Mouse (Mus musculus) adrenal gland, adult 18-20 months (tissue): Measurements from ENCODE around the gene Pbx1. TPM values are rescaled to one million over a fixed set of nuclear protein-coding genes. Genes with fewer than 3 reads are reported as not detected.

Experiments used
- DNase-seq, 2 experiments: peaks; one replicate each; pipeline ENCODE4 v3.0.0; 2021 to 2022; ENCODE audit warnings: low spot score in 2 of 2
- total RNA-seq, 2 experiments: library from RNA; stranded (reverse); gene quantifications; 1 replicate in 1 of 2; 2 replicates in 1 of 2; pipeline ENCODE4 v1.2.3; 2021

Pbx1 gene
- total RNA-seq, 2 experiments from 2014 or later = 143 to 202 TPM

DNA sequence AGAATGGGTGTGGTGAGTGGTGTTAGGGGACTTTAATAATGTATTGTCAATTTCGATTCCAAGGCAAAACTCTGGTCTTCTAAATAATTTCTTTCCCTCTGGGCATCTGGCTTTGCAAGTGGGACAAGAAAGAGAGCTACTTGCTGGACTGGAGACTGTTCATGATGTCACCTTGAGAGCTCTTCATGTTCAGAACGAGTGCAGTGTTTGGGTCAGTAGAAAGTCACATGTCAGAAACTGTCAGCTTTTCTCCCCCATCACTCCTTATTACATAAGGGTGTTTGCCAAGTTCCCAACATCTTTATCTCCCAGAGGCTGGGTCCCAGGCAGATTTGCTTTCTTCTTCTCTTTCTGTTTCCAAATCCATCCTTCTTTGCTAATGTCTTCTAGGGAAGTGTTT lies 328.2 kb downstream of the Pbx1 start:
- DNase-seq = no peak

DNA sequence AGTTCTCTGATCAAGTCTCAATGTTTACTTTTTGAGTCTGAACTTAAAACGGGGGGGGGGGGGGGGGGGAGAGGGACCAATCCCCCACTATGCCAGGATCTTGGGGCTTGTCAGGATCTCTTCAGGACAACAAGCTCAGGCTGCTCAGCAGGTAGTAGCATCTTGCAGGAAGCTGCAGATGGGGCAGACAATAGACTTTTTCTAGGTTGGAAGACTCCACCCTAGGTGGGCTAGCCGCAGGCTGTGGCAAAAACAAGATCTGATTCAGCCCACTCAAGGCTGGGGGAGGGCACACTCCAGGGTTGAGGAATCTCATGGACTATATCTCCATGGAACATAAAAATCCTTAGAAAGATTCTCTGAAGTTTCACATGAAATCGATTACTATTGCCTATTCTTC lies 330.6 kb downstream of the Pbx1 start:
- DNase-seq = no peak

DNA sequence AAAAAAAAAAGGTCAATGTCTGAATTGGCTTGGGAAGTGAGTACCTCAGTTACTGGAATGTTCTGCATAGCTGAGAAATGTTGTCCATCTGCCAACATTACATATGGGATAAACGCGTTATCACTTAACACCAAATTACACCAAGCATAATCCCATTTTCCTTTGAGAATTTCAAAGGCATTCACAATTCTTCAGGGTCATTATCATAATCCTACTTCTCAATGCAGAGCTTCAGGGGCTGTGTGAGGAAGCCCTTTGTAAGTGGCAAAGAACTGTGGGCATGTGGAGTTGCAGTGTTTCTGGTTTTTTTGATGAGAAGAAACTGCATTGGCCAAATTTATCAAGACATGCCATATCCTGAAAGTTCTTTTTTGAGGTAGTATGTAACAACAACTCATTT lies 333.3 kb downstream of the Pbx1 start:
- no peak for DNase-seq

DNA sequence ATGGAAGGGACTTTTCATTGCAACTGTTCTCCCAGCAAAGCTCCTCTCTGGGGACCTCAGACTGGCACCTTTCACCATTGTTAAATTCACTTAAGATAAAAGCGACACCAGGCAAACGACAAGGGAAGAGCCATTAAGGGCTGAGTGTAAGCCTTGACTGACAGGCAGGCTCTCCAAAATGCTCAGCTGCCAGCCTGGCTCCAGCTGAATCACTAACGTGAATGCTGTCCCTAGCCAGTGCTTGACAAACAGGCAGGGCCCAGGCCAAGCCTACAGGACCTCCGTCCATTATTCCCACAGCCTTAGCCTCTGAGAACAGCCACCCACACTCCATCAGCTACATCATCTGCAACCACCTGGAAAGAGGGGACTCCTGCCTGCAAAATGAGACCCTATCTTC lies 337.4 kb downstream of the Pbx1 start:
- no peak for DNase-seq

DNA sequence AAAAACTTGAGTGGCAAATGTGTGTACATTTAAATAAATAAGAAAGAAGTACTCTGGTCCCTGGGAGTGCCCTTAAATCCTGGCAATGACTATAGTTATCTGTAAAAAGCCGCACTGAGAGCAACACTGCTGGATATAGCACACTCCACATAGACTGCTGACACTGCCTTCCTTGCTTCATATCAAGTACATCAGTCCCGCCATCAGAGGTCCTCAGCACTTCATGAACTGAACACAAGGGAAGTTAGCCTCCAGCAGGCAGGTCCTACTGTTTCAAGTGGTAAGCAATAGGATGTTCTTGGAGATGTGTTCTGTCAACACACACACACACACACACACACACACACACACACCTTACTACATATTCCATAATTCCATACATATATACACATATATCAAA lies 339.0 kb downstream of the Pbx1 start:
- no peak for DNase-seq

DNA sequence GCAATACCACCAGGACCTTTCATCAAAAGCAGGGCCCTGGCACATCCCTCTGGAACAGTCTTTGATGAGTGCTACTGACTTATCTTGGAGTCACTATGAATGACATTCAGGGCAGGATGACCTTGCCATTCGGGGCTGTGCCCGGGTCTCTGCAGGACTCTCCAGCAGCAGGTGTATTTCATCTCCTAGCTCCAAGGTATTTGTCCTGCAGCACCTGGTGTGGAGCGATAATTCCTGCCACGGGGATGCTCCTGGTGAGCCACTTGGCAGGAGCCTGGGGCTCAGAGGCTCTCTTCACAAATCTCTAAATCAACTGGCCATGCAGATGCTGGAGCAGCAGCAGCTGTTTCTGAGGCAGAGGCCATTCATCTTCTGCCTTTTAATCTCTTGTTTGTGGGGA lies 340.4 kb downstream of the Pbx1 start:
- no peak for DNase-seq

DNA sequence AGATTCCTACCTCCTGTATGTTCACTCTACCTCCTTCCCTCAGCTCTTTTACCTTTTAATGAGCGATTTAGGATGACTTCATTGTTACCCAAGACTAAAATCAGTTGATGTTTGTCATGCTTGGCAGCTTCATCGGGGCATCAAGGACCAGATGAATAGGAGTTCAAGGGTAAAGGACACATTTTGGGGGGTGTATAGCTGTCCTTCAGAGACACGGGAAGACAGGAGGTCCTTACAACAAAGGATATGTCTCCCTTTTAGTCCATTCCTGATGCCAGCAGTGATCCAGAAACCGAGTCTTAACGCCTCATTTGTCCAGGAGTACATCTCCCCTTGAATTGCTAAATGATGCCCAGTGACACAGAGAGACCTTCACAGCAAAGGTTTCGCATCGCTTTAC lies 343.4 kb downstream of the Pbx1 start:
- no peak for DNase-seq

DNA sequence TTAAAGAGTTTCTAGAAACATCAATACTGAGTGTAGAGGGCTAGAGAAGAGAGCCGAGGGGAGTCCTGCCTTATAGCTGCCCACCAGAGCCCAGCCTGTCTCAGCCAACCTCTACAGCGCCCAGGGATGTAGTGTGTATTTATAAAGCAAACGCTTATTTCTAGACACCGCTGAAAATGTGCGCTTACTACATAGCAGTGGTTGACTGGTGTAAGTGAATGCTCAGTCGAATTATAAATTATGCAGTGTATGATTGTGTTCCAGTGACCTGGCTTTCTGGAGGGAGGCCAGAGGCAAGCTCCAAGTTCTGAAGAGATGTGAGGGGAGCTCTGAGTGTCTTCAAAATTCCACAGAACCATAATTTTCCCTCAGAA lies 352.7 kb downstream of the Pbx1 start:
- no peak for DNase-seq

DNA sequence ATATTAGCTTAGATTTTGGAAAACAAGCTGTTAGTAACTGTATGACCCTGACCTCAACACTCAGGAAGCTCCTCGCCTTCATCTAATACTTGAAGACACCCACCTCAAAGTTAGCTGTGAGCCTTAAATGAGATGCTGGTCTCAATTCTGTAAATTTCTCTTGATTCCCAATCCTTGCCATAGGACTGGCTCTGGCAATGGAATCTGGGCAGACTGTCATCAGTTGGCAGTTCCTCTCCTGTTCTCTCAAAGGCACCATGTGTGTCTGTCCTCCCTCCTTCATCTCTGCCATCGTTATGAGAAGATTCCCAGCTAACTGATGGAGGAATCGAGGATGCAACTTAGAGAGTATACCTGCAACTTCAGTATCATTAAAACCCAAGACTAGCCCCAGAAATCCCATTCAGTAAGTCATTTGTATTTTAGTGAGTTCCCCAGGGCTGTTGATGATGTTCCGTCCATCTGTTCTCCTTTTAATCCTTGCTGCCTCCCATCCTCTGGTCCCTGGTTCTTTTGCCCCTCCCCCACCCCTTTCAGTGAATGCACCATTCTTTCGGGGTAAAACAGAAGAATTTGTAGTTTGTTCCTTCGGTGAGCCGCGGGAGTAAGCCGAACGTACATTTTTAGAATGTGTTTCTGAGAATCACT lies 353.2 kb downstream of the Pbx1 start:
- no peak for DNase-seq

DNA sequence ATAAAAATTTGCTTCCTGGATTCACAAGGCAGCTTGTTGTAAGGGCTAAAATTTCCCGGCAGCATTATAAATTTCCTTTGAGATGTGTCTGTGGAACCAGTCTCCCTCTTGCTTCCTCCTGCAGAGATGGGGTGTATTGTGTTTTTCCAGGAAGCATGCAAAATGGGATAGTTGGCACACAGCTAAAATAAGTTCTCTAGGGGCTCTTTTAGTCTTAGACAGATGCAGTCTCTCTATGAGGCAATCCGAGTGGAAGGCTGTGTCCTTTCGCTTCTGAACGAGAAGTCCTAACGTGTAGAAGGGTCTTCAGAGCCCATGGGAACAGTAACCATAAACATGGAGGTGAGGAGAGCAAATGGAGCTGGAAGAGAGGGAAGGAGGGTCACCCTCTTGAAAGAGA lies 360.1 kb downstream of the Pbx1 start:
- DNase-seq = no peak

DNA sequence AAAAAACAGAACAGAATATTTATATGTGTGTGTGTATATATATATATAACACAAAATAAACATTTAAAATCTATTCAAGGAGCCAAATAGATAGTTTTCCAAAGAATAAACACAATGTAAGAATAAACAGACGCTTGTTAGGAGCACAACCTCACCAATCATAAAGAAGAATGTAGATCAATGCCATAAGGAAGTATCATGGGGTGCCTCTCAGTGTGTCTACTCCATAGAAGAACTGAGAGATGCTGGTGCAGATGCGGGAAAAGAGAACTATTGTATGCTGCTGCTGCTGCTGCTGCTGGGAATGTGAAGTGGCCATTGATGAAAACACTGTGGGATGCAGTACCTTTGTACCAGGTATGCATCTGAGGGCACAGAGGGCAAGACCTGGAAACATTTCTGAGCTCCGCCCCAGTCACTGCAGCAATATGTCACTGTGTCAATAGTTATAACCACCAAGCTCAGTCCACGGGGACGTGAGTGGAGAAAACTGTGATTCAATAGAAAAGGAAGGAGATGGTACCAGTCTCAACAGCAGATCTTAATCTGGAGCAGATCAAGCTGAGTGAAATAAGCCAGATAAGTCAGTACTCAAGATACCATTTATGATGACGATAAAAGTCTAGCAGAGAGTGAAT lies 361.7 kb downstream of the Pbx1 start:
- DNase-seq = no peak

DNA sequence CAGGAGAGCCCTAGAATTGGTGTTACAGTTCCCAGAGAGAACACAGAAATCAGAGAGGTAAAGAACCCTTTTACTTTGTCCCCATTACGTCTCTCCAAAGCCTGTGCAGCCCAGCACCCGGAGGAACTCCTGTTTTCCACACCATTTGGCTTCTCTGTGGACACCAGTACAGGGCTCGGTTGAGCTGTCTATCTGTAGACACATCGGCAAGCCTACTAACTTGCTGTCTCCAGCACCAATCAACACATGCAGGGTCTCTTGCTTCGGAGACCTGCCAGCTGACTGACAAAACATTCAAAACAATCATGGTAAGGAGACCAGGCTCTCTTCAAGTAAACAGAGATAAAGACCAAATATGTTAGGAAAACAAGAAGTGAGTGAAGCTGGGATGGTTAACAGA lies 362.3 kb downstream of the Pbx1 start:
- DNase-seq = no peak
